Comparison of ENCODE assay signal across 9 mouse cellular contexts in the genomic region with DNA sequence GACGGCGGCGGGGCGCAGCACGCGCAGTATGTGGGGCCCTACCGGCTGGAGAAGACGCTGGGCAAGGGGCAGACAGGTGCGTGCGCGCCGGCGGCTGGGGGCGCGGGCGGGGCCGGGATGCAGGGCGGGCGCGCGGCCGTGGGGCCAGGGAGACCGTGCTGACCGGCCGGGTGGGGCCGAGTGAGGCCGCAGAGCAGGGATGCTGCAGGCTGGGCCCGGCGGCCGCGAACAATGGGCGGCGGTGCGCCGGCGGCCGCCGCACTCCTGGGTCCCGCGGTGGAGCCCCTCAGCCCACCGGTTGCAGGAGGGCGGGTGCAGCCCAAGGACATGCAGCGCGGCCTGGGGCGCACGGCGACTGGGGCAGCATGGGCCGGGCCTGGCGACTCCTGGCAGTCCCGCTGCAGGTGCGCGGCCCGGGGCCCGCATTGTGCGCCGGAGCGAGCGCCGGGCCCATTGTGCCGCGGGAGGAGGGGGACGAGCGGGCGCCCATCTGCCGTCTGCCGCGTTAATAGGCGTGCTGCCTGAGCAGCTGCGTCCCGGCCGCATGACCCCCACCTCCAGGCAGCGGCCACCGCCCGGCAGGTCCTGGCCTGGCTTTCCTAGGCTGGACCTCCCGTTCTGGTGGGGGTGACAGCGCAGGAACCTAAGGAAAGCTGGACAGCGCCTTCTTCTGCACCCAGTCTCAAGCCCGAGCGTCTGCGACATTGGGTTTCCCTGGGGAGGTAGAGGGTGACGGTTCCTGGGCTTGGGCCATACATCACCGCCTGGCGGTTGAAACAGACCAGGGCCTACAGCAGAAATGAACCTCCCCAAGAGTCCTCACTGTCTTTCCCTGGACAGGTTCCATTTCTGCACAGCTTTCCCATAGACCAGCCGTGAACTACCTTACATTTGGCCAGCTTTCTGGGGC. TPM values are rescaled to one million over a fixed set of nuclear protein-coding genes. Genes with fewer than 3 reads are reported as not detected.
DNase-seq lines count a peak whose midpoint lies in the region; ATAC-seq and TF ChIP-seq lines count a peak whose summit lies in the region.
"Had no signal": no experiment of that assay in that cellular context is flagged by ENCODE, and none has a peak within 500 bp of the region (broad histone marks: within the 10 kb centered on the region; RNA-seq: fewer than 3 reads in every experiment).

No protein-coding gene starts in this region.

- no peaks in the 10 kb centered on the region for H3K4me1 ChIP-seq in brown adipose tissue, adult 24 weeks (ENCODE audit: control insufficient read depth, insufficient read depth, insufficient read length, low read length)
- peaks cover 10% of the 10 kb centered on the region for H3K4me1 ChIP-seq in forebrain, embryonic 11.5 days (replicated peaks; ENCODE audit: control insufficient read depth, insufficient read depth, low read length)
- peaks cover 11% of the 10 kb centered on the region for H3K4me1 ChIP-seq in intestine, embryonic 16.5 days (ENCODE audit: control insufficient read depth, insufficient read depth, low read length)
- peaks cover 70% of the 10 kb centered on the region for H3K4me1 ChIP-seq in midbrain, embryonic 12.5 days
- peaks cover 15% of the 10 kb centered on the region for H3K4me1 ChIP-seq in testis, adult 2 months (ENCODE audit: control insufficient read depth, insufficient read depth, low read length)

- peaks cover 4% of the 10 kb centered on the region; the same call in 1 of the 2 replicates for H3K27me3 ChIP-seq in forebrain, embryonic 11.5 days (ENCODE audit: control insufficient read depth, insufficient read depth, low read length)
- peaks cover 60% of the 10 kb centered on the region for H3K27me3 ChIP-seq in intestine, embryonic 16.5 days (replicated peaks; ENCODE audit: control insufficient read depth, insufficient read depth, low read length)
- H3K27me3 ChIP-seq in midbrain, embryonic 12.5 days = peaks cover 9% of the 10 kb centered on the region; the same call in 1 of the 2 replicates
- H3K27me3 ChIP-seq in testis, adult 2 months (ENCODE audit: control insufficient read depth, insufficient read depth, low read length) = no peaks in the 10 kb centered on the region

- peak overlapping the region; percentile 80 for H3K4me3 ChIP-seq in left cerebral cortex, adult 2 months
- peak overlapping the region; percentile 21; the same call in 1 of the 2 replicates for H3K4me3 ChIP-seq in brown adipose tissue, adult 24 weeks (ENCODE audit: insufficient read depth, low read depth, low read length)
- peak overlapping the region; percentile 93 for H3K4me3 ChIP-seq in forebrain, embryonic 11.5 days (ENCODE audit: low read depth, low read length)
- peak overlapping the region; percentile 57 for H3K4me3 ChIP-seq in intestine, embryonic 16.5 days (ENCODE audit: low read length)
- peak overlapping the region; percentile 99 for H3K4me3 ChIP-seq in midbrain, embryonic 12.5 days
- H3K4me3 ChIP-seq in testis, adult 2 months (ENCODE audit: control insufficient read depth, low read depth, low read length) = peak overlapping the region; percentile 44

- peak overlapping the region; percentile 57 for H3K4me2 ChIP-seq in forebrain, embryonic 11.5 days (ENCODE audit: low read depth, low read length, severe bottlenecking)
- H3K4me2 ChIP-seq in intestine, embryonic 16.5 days (ENCODE audit: low read depth, low read length) = peak overlapping the region; percentile 96
- peak overlapping the region; percentile 82 for H3K4me2 ChIP-seq in midbrain, embryonic 12.5 days (replicated peaks)

- peaks cover 4% of the 10 kb centered on the region; the same call in 1 of the 2 replicates for H3K36me3 ChIP-seq in forebrain, embryonic 11.5 days (ENCODE audit: control insufficient read depth, insufficient read depth, low read length)
- no peaks in the 10 kb centered on the region for H3K36me3 ChIP-seq in intestine, embryonic 16.5 days (ENCODE audit: control insufficient read depth, insufficient read depth, low read length)
- H3K36me3 ChIP-seq in midbrain, embryonic 12.5 days = peaks cover 14% of the 10 kb centered on the region
- no peaks in the 10 kb centered on the region for H3K36me3 ChIP-seq in testis, adult 2 months (ENCODE audit: control insufficient read depth, insufficient read depth, low read length)

- no peaks in the 10 kb centered on the region for H3K9me3 ChIP-seq in forebrain, embryonic 11.5 days (ENCODE audit: control insufficient read depth, low read length)
- peaks cover 3% of the 10 kb centered on the region; the same call in 1 of the 2 replicates for H3K9me3 ChIP-seq in intestine, embryonic 16.5 days (ENCODE audit: control insufficient read depth, low read length)
- no peaks in the 10 kb centered on the region for H3K9me3 ChIP-seq in midbrain, embryonic 12.5 days

- ATAC-seq in forebrain, embryonic 11.5 days (replicated peaks; ENCODE audit: low FRiP score) = peak; percentile 57
- ATAC-seq in intestine, embryonic 16.5 days = no peak; the same call in none of the 2 replicates
- peak; percentile 64 for ATAC-seq in midbrain, embryonic 12.5 days (ENCODE audit: low FRiP score, low read depth)

- DNase-seq in left cerebral cortex, adult 2 months (ENCODE audit: extremely low spot score in 1 of 2, low spot score in 2 of 2) = peak; percentile 47 to 53
- DNase-seq in left cerebral cortex, adult 11 months (ENCODE audit: low spot score) = no peak
- DNase-seq in forebrain, embryonic 11.5 days (ENCODE audit: low spot score) = peak; percentile 85
- DNase-seq in ovary, postnatal 14 days (ENCODE audit: low spot score) = no peak

- no peak for TF ChIP-seq POLR2A in testis, adult 2 months (IDR thresholded peaks at IDR 0.05; ENCODE audit: control insufficient read depth, low read depth, low read length)

- H3K27ac ChIP-seq in left cerebral cortex, adult 2 months = peak overlapping the region; percentile 96
- H3K27ac ChIP-seq in brown adipose tissue, adult 24 weeks (replicated peaks; ENCODE audit: low read depth, low read length) = no peak overlapping the region
- H3K27ac ChIP-seq in forebrain, embryonic 11.5 days (ENCODE audit: low read depth, low read length) = peak overlapping the region; percentile 90
- H3K27ac ChIP-seq in intestine, embryonic 16.5 days (ENCODE audit: low read length) = no peak overlapping the region
- H3K27ac ChIP-seq in midbrain, embryonic 12.5 days (replicated peaks) = peak overlapping the region; percentile 98
- no peak overlapping the region for H3K27ac ChIP-seq in testis, adult 2 months (ENCODE audit: control insufficient read depth, insufficient read depth, low read depth, low read length)
- H3K27ac ChIP-seq: macrophage had no signal

- intact Hi-C loops in left cerebral cortex, adult 2 months (cut with DNase I) = loop anchor here (2.0 kb wide), 1 partner anchor 144 kb away; a partner anchor contains a TSS

- under 1% methylated on average over 74 of the region's 84 CpGs for WGBS in forebrain, embryonic 11.5 days
- WGBS in intestine, embryonic 16.5 days = 2% methylated on average over 66 of the region's 84 CpGs
- WGBS in midbrain, embryonic 12.5 days = under 1% methylated on average over 55 of the region's 84 CpGs

- peak overlapping the region; percentile 98 for H3K9ac ChIP-seq in forebrain, embryonic 11.5 days (ENCODE audit: low read length)
- peak overlapping the region; percentile 60 for H3K9ac ChIP-seq in intestine, embryonic 16.5 days (ENCODE audit: low read depth, low read length)
- peak overlapping the region; percentile 100 for H3K9ac ChIP-seq in midbrain, embryonic 12.5 days (replicated peaks)

- TF ChIP-seq CTCF in left cerebral cortex, adult 2 months (IDR thresholded peaks at IDR 0.05) = peak; percentile 42
- no peak for TF ChIP-seq CTCF in testis, adult 2 months (IDR thresholded peaks at IDR 0.05; ENCODE audit: control insufficient read depth, insufficient read depth, insufficient replicate concordance, low read depth, low read length)

RNA-seq across cellular contexts. Expression of a gene that starts 0.8 kb away (rescaled TPM):
- total RNA-seq in left cerebral cortex, adult 2 months (2021) = 100 to 1,000 TPM; 223 to 224 TPM
- 1.8 TPM in 1 of 2 replicates, not detected in the other for polyA plus RNA-seq in brown adipose tissue, adult 24 weeks (2012; ENCODE audit: insufficient read depth, insufficient read length, missing spikeins)
- 13.8 and 15.5 TPM in 2 replicates for polyA plus RNA-seq in forebrain, embryonic 11.5 days (2014; fragmentation: Nextera tagmentation; extraction: Ambion mirVana)
- 0.98 and 1.3 TPM in 2 replicates for polyA plus RNA-seq in intestine, embryonic 16.5 days (2015; fragmentation: Nextera tagmentation; extraction: Ambion mirVana)
- polyA plus RNA-seq in midbrain, embryonic 12.5 days (2016; fragmentation: Nextera tagmentation; extraction: Ambion mirVana) = 20.5 and 22.9 TPM in 2 replicates
- 99.9 and 110 TPM in 2 replicates for polyA plus RNA-seq in testis, adult 2 months (2012; rRNA removed)
- polyA plus RNA-seq: macrophage had no signal

RNA-seq across cellular contexts. Expression of a gene that starts 32.1 kb away (rescaled TPM):
- 100 to 1,000 TPM; 116 to 132 TPM for total RNA-seq in left cerebral cortex, adult 2 months (2021)
- polyA plus RNA-seq in brown adipose tissue, adult 24 weeks (2012; ENCODE audit: insufficient read depth, insufficient read length, missing spikeins) = 23.1 and 27.4 TPM in 2 replicates
- polyA plus RNA-seq in forebrain, embryonic 11.5 days (2014; fragmentation: Nextera tagmentation; extraction: Ambion mirVana) = 59.8 and 70.7 TPM in 2 replicates
- polyA plus RNA-seq in intestine, embryonic 16.5 days (2015; fragmentation: Nextera tagmentation; extraction: Ambion mirVana) = 51.1 and 55.5 TPM in 2 replicates
- polyA plus RNA-seq in midbrain, embryonic 12.5 days (2016; fragmentation: Nextera tagmentation; extraction: Ambion mirVana) = 68.0 and 68.2 TPM in 2 replicates
- polyA plus RNA-seq in testis, adult 2 months (2012; rRNA removed) = 232 TPM in 2 replicates

Comparison
In these comparisons a context has a peak if more than half of its experiments do, and no peak if none do; other contexts are left out.
1. DNase-seq: peak in left cerebral cortex, adult 2 months (2 of 2) and forebrain, embryonic 11.5 days (single experiment); none in left cerebral cortex, adult 11 months (single experiment) and ovary, postnatal 14 days (single experiment).
2. H3K27ac ChIP-seq: peak in left cerebral cortex, adult 2 months (single experiment), forebrain, embryonic 11.5 days (single experiment) and midbrain, embryonic 12.5 days (single experiment); none in brown adipose tissue, adult 24 weeks (single experiment), intestine, embryonic 16.5 days (single experiment) and testis, adult 2 months (single experiment).
3. H3K4me3 ChIP-seq: peak in every context shown above with its lines; median percentile 99 in midbrain, embryonic 12.5 days; 93 in forebrain, embryonic 11.5 days; 80 in left cerebral cortex, adult 2 months; 57 in intestine, embryonic 16.5 days; 44 in testis, adult 2 months; 21 in brown adipose tissue, adult 24 weeks.
4. Peak in every context shown above with its lines, with median percentiles within 50 percentile points of each other: H3K4me2 ChIP-seq and H3K9ac ChIP-seq.